In the genomic region with DNA sequence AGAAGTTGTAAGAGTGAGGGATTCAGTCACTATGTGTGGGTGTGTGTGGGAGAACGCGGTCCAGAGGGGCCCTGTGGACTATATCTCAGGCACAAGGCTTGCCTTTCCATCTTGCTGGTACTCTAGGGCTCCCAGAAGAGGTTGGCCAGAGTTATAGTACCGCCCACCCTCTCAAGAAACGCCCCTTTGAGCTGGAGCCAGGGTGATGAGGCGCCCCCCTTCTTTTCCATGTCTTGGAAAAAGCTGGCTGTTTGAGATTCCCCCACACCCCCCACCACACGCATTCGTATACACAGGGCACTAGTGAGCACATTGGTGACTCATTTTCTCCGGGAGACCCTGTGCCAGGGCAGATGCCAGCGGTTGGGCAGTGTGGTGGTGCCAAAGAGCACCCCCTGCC, we compare ENCODE assay signal across 7 mouse cellular contexts. TPM values are rescaled to one million over a fixed set of nuclear protein-coding genes. Genes with fewer than 3 reads are reported as not detected.
DNase-seq lines count a peak whose midpoint lies in the region; ATAC-seq lines count a peak whose summit lies in the region.

No protein-coding gene starts in this region.

- peaks cover 50% of the 10 kb centered on the region for H3K27me3 ChIP-seq in hindbrain, embryonic 14.5 days (ENCODE audit: control insufficient read depth, insufficient read depth, low read length)
- H3K27me3 ChIP-seq in liver, embryonic 16.5 days (ENCODE audit: control insufficient read depth, insufficient read depth, low read depth, low read length), result peaks cover 37% of the 10 kb centered on the region

- H3K9ac ChIP-seq in hindbrain, embryonic 14.5 days, result no peak overlapping the region
- peak overlapping the region; percentile 31; the same call in 1 of the 2 replicates for H3K9ac ChIP-seq in liver, embryonic 16.5 days (ENCODE audit: low read depth, low read length)

- no peak overlapping the region for H3K27ac ChIP-seq in hindbrain, embryonic 14.5 days
- no peak overlapping the region for H3K27ac ChIP-seq in liver, embryonic 16.5 days (ENCODE audit: low read length)

- WGBS in hindbrain, embryonic 14.5 days, result 23% methylated on average over 9 of the region's 9 CpGs
- WGBS in liver, embryonic 16.5 days (ENCODE audit: insufficient replicate concordance), result 28% methylated on average over 9 of the region's 9 CpGs

- no peaks in the 10 kb centered on the region for H3K9me3 ChIP-seq in hindbrain, embryonic 14.5 days (ENCODE audit: control insufficient read depth, low read length)
- no peaks in the 10 kb centered on the region for H3K9me3 ChIP-seq in liver, embryonic 16.5 days (replicated peaks; ENCODE audit: control insufficient read depth, low read length)

- H3K36me3 ChIP-seq in hindbrain, embryonic 14.5 days (replicated peaks; ENCODE audit: control insufficient read depth, insufficient read depth), result no peaks in the 10 kb centered on the region
- H3K36me3 ChIP-seq in liver, embryonic 16.5 days (ENCODE audit: control insufficient read depth, insufficient read depth), result no peaks in the 10 kb centered on the region

- ATAC-seq in hindbrain, embryonic 14.5 days (ENCODE audit: low FRiP score), result peak; percentile 22; the same call in 1 of the 2 replicates
- ATAC-seq in liver, embryonic 16.5 days (ENCODE audit: low read depth), result no peak

- H3K4me3 ChIP-seq in hindbrain, embryonic 14.5 days (replicated peaks; ENCODE audit: low read length), result peak overlapping the region; percentile 55
- H3K4me3 ChIP-seq in liver, embryonic 16.5 days (ENCODE audit: low read depth, low read length), result peak overlapping the region; percentile 65

- H3K4me1 ChIP-seq in hindbrain, embryonic 14.5 days (replicated peaks; ENCODE audit: control insufficient read depth, insufficient read depth, low read length), result peaks cover 20% of the 10 kb centered on the region
- H3K4me1 ChIP-seq in liver, embryonic 16.5 days (ENCODE audit: control insufficient read depth, low read depth, low read length), result no peaks in the 10 kb centered on the region; the same call in 1 of the 2 replicates

- H3K4me2 ChIP-seq in hindbrain, embryonic 14.5 days (replicated peaks), result peak overlapping the region; percentile 100
- H3K4me2 ChIP-seq in liver, embryonic 16.5 days (ENCODE audit: low read depth, low read length), result peak overlapping the region; percentile 67

- peak; percentile 76 for DNase-seq in Muller cell, postnatal 12 days (ENCODE audit: inconsistent ontology term)
- DNase-seq in embryo, embryonic 11 days, result peak; percentile 42
- DNase-seq in hindbrain, embryonic 14.5 days (ENCODE audit: low spot score), result no peak
- no peak for DNase-seq in MN1 (ENCODE audit: low spot score)
- no peak for DNase-seq in cerebellum, postnatal 36 days
- no peak for DNase-seq in spleen, postnatal 36 days (ENCODE audit: low spot score in 2 of 2)

RNA-seq across cellular contexts. Expression of a gene that starts 2.8 kb away (rescaled TPM):
- polyA plus RNA-seq in hindbrain, embryonic 14.5 days (2014; fragmentation: Nextera tagmentation; extraction: Ambion mirVana), result 2.0 and 2.6 TPM in 2 replicates
- 1.6 and 2.1 TPM in 2 replicates for polyA plus RNA-seq in liver, embryonic 16.5 days (2015; fragmentation: Nextera tagmentation; extraction: Ambion mirVana)

RNA-seq across cellular contexts. Expression of a gene that starts 44.6 kb away (rescaled TPM):
- polyA plus RNA-seq in hindbrain, embryonic 14.5 days (2014; fragmentation: Nextera tagmentation; extraction: Ambion mirVana), result 0.11 TPM in 1 of 2 replicates, not detected in the other
- polyA plus RNA-seq in liver, embryonic 16.5 days (2015; fragmentation: Nextera tagmentation; extraction: Ambion mirVana), result 4.8 and 5.3 TPM in 2 replicates

Comparison
In these comparisons a context has a peak if more than half of its experiments do, and no peak if none do; other contexts are left out.
1. DNase-seq: peak in Muller cell, postnatal 12 days (single experiment) and embryo, embryonic 11 days (single experiment); none in hindbrain, embryonic 14.5 days (single experiment), MN1 (single experiment), cerebellum, postnatal 36 days (0 of 2) and spleen, postnatal 36 days (0 of 2).